Mouse (Mus musculus) layer of hippocampus, postnatal 36 days (tissue): ENCODE data around the gene St3gal6. TPM values are rescaled to one million over a fixed set of nuclear protein-coding genes. Genes with fewer than 3 reads are reported as not detected.
"Not testable (repeated sequence)": the region's sequence is repeated elsewhere in the genome, so short reads cannot be mapped to it uniquely, and the experiment has no call there.

ENCODE experiments used
- DNase-seq, 2 experiments: peaks; one replicate each; pipeline ENCODE4 v3.0.0; 2022
- total RNA-seq, 2 experiments: library from RNA; stranded (reverse); gene quantifications; 2 replicates each; pipeline ENCODE4 v1.2.3; 2021

St3gal6 gene
- total RNA-seq, 2 experiments from 2014 or later: 14.3 to 18.2 TPM

DNA sequence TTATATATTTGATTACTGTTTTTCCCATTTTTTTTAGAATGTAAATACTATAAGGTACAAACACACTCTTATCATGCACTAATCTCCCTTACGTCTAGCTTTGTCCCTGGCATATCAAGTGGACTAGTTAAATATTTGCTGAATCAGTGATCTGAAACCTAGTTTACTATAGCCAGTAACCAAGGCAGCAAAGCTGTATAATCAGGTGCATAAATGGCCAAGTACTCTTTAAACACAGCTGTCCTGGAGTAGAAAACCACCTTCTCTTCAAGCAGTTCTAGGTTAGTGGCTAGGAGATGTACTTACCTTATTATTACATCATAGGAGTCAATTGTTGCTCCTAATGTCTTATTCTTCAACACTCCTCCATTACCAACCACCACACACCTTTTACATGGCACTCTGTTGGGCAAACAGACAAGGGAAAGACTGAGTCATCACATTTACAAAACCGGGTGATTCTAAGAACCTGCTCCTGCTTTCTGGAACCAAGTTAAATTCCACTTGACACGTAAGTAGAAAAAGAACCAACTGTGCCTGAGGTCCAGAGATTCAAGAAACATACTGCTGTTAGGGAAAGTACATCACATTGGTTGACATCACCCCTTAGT lies 48.4 kb downstream of the St3gal6 start:
- DNase-seq: no peak

- no peak for DNase-seq
Observed at GRCm38 (mm10) chr16:58474875-58475274, 49.2 kb downstream of the St3gal6 start.

GRCm38 (mm10) chr16:58470841-58471240 lies 53.2 kb downstream of the St3gal6 start:
- DNase-seq: no peak

DNA sequence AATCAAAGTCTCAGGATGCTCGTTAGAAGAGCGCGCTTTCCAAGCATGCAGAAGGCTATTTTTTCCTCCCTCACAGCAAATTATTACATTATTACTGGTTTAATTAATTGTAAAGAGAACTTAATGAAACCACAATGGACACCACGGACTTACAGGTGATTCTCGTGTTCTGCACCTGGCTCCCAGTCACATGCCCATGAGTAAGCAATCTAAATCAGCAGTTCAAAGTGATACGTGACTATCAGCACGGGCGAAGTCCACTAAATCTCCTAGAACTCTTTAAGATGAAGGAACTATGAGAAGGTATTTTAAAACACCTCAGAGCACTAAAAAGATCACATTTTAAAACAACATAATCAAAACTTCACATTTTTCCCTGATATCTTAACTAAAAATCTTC lies 54.0 kb downstream of the St3gal6 start:
- no peak for DNase-seq

DNA sequence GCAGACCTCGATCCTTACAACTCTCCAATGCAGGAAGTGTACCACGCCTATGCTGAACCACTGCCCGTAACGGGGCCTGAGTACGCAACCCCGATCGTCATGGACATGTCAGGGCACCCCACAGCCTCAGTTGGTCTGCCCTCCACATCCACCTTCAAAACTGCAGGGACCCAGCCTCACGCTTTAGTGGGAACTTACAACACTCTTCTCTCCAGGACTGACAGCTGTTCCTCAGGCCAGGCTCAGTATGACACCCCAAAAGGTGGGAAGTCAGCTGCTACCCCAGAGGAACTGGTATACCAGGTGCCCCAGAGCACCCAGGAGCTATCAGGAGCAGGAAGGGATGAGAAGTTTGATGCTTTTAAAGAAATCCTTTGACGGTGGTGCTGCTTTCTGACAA lies 58.6 kb downstream of the St3gal6 start:
- no peak for DNase-seq

DNA sequence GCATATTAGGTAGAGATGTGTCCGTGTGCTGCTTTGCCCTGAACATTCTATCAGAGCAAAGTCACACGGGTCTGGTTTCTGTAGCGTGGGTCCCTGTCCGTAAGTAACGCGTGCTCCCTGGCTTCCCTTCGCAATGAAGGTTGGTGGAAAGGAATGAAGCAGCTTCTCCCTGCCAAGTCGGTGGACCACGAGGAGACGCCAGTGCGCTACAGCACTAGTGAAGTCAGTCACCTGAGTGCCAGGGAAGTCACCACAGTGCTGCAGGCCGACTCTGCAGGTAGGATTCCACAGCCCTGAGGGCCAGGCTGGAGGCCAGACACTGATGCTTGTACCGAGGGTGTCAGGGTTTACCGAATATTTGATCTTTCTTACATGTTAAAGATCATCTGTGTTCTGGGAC lies 60.0 kb downstream of the St3gal6 start:
- DNase-seq: no peak

DNA sequence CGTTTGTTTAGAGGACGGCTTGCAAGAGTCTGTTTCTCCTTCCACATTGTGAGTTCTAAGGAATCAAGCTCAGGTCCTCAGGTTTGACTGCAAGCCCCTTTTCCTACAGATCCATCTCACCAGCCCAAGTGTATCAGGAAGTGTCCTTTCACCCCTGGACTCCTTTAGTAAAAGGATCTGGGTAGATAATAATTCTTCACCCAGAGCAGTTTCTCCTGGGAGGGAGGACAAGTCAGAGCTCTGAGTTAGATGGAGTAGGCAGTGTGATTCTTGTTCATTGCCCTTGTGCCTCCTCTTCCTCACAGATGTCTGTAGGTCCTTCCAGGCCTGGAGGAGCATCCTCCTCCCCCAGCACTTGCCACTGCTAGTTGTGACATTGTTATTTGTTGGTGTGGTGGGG lies 61.5 kb downstream of the St3gal6 start:
- DNase-seq: no peak

DNA sequence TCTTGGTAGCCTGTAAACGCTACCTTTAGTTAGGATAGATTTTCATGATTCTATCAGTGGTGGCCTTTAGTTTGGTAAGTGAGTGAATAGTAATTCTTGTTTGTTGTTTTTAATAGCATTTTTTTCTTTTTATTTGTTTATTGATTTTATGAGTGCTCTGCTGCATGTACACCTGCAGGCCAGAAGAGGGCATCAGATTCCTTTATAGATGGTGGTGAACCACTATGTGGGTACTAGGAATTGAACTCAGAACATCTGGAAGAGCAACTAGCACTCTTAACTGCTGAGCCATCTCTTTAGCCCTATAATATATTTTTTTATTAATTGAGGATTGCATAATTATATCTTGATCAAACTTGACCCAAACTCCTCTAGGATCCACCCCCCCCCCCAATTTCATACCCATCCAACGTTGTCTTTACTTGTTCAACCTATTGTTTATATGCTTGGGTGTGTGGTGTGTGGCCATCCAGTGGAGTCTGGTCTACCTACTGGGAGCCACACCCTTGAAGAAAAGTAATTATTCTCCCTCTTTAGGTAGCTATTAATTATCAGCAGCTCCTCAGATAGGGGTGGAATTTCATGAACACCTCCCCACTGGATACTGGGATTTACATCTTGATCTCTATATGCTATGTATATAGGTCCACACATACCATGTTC lies 62.1 kb downstream of the St3gal6 start:
- no peak for DNase-seq

DNA sequence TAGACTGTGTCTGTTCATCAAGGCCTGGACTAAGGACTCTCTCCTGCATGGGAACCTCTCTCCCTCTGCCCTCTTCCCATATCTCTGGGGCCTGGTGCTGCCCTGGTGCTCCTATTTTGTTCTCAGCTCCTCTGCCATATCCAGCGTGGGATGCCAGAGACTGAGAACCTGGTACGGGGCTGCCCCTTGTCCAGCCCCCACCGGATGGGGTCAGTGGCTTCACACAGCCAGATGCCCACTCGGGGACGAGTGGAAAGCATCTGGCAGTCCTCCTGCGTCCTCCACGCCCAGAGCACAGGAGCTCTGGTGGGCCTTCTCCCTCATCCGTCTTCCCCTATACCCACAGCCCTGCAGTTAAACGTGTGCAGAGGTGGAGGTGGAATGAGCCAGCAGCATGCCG lies 63.7 kb downstream of the St3gal6 start:
- DNase-seq: no peak

GRCm38 (mm10) chr16:58459966-58460365 lies 64.1 kb downstream of the St3gal6 start:
- not testable (repeated sequence) for DNase-seq

GRCm38 (mm10) chr16:58456991-58457390 lies 67.1 kb downstream of the St3gal6 start:
- DNase-seq: no peak

DNA sequence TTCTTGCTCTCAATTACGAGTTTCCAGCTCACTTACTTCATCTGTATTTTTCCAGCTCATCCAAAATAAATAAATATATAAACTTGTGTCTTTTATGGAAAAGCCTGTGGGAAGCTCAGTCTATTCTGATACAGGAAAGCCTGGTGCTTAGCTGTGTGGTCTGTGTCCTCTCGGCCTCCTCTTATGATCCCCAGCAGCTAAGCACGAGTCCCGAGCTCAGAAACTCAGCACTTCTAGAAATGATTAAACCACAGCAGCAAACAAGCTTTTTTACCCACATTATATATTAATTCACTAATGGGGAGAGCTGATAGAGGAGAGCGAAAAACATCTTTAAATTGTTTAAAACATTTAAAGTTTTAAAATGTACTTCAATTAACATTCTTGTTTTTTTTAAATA lies 67.6 kb downstream of the St3gal6 start:
- DNase-seq: no peak

DNA sequence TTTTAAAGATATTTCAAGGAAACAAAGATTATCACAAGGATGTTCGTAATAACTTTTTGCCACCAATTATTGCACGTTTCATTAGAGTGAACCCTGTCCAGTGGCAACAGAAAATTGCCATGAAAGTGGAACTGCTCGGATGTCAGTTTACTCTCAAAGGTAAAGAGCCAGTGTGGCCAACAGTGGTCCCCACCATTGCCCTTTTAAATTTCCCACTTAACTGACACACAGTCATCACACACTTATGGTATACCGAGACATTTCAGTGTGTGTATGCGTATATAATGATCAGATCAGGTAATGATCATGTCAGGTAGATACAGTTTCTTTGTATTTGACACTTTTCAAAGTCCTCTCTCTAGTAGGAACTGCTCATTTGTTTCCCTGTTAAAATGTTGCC lies 68.9 kb downstream of the St3gal6 start:
- no peak for DNase-seq

GRCm38 (mm10) chr16:58454617-58455016 lies 69.4 kb downstream of the St3gal6 start:
- DNase-seq: peak; percentile 33 to 36

DNA sequence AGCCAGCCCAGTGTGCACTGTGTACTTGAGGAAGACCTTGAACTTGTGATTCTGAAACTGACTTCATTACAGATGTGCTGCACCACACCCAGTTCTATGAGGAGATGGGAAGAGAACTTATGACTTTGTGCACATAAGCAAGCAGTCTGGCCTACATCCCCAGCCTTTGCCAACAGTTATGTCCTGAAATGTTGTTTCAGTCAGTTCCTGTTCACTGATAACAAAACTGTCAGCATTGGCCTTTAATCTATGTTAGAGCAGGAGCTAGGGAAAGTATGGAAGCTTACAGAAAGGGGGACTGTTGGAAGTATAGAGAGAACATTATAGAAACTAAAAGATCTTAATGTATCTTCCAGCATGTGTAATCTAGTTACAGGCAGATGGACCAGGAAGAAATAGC lies 70.2 kb downstream of the St3gal6 start:
- DNase-seq: no peak

GRCm38 (mm10) chr16:58453138-58453537 lies 70.9 kb downstream of the St3gal6 start:
- no peak for DNase-seq

DNA sequence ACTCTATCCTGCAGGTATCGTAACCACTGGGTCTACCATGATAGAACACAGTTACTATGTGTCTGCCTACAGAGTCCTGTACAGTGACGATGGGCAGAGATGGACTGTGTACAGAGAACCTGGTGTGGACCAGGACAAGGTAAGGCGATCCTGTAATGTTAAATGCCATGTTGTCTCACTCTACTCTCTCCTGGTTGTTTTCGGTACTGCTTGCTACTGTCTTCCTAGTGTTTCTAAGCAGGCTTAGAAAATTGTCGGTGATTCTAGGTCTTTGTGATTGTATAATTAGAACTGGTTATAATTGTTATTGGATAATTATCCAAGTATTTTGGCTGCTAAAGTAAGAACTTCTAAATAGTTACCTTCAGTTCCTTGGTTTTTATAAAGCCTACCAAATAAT lies 72.4 kb downstream of the St3gal6 start:
- no peak for DNase-seq

DNA sequence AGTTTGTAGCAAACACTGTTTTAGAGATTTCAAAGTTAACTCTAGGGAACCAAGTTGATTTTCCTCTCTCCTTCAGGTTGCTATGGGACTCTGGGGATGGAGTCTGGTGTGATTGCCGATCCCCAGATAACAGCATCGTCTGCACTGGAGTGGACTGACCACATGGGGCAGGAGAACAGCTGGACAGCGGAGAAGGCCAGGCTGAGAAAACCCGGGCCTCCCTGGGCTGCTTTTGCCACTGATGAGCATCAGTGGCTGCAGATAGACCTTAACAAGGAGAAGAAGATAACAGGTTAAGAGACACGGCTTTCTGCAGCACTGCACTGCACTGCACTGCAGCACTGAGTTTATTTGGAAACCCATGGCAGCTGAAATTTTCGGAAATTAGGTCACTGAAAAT lies 73.4 kb downstream of the St3gal6 start:
- no peak for DNase-seq

GRCm38 (mm10) chr16:58449073-58449472 lies 75.0 kb downstream of the St3gal6 start:
- no peak for DNase-seq

GRCm38 (mm10) chr16:58446281-58447259 lies 77.5 kb downstream of the St3gal6 start:
- no peak for DNase-seq

GRCm38 (mm10) chr16:58444735-58445134 lies 79.3 kb downstream of the St3gal6 start:
- no peak for DNase-seq

GRCm38 (mm10) chr16:58432384-58432783 lies 91.7 kb downstream of the St3gal6 start:
- DNase-seq: no peak

GRCm38 (mm10) chr16:58430246-58430645 lies 93.8 kb downstream of the St3gal6 start:
- no peak for DNase-seq
